Mouse (Mus musculus): ENCODE measurements around the gene Catsperd. TPM values are rescaled to one million over a fixed set of nuclear protein-coding genes. Genes with fewer than 3 reads are reported as not detected.

The Catsperd gene
- total RNA-seq, 2 experiments from 2014 or later: 0.22 TPM; not detected in 1

GRCm38 (mm10) chr17:56655311-56655710, 27.4 kb downstream of the Catsperd start:
- intact Hi-C loops (cut with DNase I): no loop called here
- DNase-seq: no peak

GRCm38 (mm10) chr17:56656171-56656570, 28.2 kb downstream of the Catsperd start:
- no peak for DNase-seq
- intact Hi-C loops (cut with DNase I): no loop called here

- DNase-seq: no peak
- intact Hi-C loops (cut with DNase I): no loop called here
These were observed 35.7 kb downstream of the Catsperd start for GRCm38 (mm10) chr17:56663659-56664058.

DNA sequence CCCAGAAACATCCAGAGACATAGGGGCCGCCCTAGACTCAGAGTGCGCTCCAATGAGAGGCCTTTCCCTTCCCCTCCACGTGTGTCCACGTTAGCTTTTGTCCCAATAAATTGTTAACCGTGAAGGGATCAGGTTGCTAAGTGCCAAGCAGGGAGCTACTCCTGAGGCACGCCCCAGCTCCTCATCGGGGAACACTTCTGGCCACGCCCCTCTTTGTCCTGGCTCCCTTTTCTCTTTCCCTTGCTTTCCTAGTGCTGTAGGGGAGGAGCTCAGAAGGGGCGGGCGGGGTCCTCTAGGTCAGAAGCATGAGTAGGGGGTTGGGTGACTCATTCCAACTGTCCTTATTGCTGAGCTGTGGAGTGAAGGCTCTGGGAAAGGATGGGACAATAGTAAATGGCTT, 36.4 kb downstream of the Catsperd start:
- intact Hi-C loops (cut with DNase I): no loop called here
- no peak for DNase-seq

DNA sequence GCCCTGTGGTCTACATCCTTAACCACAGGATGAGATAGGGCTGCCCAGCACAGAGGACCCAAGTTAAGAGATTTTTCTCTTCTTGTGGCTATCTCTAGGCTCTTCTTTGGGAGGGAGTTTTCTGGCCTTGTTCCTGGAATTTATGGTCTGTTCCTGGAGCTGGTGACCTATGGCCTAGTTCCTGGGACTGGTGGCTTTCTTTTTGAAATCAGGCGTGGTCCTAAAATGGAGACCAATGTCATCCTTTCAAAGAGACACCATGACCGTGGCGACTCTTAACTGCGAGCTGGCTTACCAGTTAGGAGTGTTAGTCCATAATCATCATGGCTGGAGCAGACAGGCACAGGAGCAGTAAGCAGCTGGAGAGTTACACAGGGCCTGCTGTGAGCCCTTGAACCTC, 38.4 kb downstream of the Catsperd start:
- DNase-seq: no peak
- intact Hi-C loops (cut with DNase I): loop anchor here (5.0 kb wide), 3 partner anchors 39 to 309 kb away; partner anchors contain the start of genes Catsperd and Lonp1

GRCm38 (mm10) chr17:56667591-56667990, 39.6 kb downstream of the Catsperd start:
- intact Hi-C loops (cut with DNase I): loop anchor here (1.0 to 5.0 kb wide), 4 partner anchors 40 to 310 kb away; partner anchors contain the start of genes Catsperd, Lonp1 and Rpl36
- no peak for DNase-seq

GRCm38 (mm10) chr17:56668384-56669144, 40.6 kb downstream of the Catsperd start:
- peak; percentile 83 to 93 for DNase-seq
- intact Hi-C loops (cut with DNase I): loop anchor here (2.0 to 5.0 kb wide), 4 partner anchors 41 to 311 kb away; partner anchors contain the start of genes Catsperd and Lonp1

GRCm38 (mm10) chr17:56669766-56670165, 41.8 kb downstream of the Catsperd start:
- intact Hi-C loops (cut with DNase I): loop anchor here (2.0 to 5.0 kb wide), 4 partner anchors 42 to 312 kb away; partner anchors contain the start of genes Catsperd and Lonp1
- DNase-seq: no peak

- intact Hi-C loops (cut with DNase I): no loop called here
- DNase-seq: peak; percentile 99 to 100
These were observed 45.2 kb downstream of the Catsperd start, which contains the start of gene Ranbp3 for GRCm38 (mm10) chr17:56672941-56673646. Ranbp3 (plus strand) TSS chr17:56673294.

- DNase-seq: peak in 1 of 2 experiments; percentile 49
- intact Hi-C loops (cut with DNase I): no loop called here
These were observed 45.9 kb downstream of the Catsperd start for GRCm38 (mm10) chr17:56673647-56674416.

- no peak for DNase-seq
- intact Hi-C loops (cut with DNase I): loop anchor here (5.0 kb wide), 1 partner anchor 76 kb away; the partner anchor contains the start of gene Nrtn
These were observed 53.8 kb downstream of the Catsperd start for GRCm38 (mm10) chr17:56681791-56682190.

- intact Hi-C loops (cut with DNase I): loop anchor here (5.0 kb wide), 1 partner anchor 74 kb away; the partner anchor contains the start of gene Nrtn
- DNase-seq: no peak
These were observed 54.9 kb downstream of the Catsperd start for GRCm38 (mm10) chr17:56682880-56683279.

- no peak for DNase-seq
- intact Hi-C loops (cut with DNase I): loop anchor here (5.0 kb wide), 1 partner anchor 74 kb away; the partner anchor contains the start of gene Nrtn
These were observed 55.7 kb downstream of the Catsperd start for GRCm38 (mm10) chr17:56683546-56684140.

DNA sequence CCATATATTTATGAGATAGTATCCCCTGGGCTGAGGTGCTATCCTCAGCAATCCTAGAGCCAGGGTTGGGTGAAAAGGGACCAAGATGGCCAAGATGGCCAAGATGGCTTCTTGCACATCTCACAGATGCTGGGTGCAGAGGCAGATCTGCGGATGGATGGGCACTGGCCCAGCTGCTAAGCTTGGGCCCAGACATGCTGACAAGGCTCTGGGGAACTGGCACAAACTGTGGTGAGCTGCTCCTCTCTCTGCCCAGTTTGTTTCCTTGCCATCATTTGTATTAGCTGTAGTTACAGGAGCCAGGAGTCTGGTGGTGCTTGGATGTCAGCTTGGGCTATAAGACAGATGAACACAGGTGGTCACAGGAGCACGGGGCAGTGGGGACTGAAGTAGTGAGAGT, 56.7 kb downstream of the Catsperd start:
- DNase-seq: no peak
- intact Hi-C loops (cut with DNase I): loop anchor here (5.0 kb wide), 1 partner anchor 73 kb away; the partner anchor contains the start of gene Nrtn

DNA sequence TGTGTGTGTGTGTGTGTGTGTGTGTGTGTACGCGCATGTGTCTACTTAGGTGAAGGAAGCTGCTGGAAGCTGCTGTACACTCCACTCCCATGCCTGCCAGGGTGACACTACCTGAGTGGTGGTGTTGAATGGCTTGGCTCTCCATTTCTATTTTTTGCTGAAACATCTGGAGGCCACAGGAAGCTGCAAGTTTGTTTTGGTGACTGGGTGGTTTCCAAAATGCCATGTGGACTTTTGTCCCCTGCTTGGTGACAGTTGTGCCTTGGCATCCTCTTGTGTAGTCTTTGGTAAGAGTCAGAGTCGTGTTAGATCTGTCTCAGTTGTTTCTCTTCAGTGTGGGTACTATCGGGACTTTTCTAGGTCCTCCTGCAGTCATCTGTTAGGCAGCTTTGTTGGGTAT, 58.9 kb downstream of the Catsperd start:
- intact Hi-C loops (cut with DNase I): no loop called here
- DNase-seq: no peak

- DNase-seq: no peak
- intact Hi-C loops (cut with DNase I): no loop called here
These were observed 60.1 kb downstream of the Catsperd start for GRCm38 (mm10) chr17:56688045-56688444.

DNA sequence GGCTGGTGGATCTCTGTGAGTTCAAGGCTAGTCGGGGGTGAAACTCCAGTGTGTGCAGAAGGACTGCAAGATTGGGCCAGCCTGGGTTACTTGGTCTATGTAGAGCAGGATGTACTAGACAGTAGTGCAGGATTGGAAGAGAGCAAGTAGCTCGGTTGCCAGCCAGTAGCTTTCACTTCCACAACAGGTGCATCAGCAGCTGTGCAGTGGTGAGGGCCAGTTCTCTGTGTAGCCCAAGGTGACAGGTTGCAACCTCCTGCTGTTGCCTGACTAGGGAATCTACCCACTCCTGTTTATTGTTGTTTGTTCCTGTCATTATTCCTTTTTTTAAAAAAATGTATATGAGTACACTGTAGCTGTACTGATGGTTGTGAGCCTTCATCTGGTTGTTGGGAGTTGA, 60.7 kb downstream of the Catsperd start:
- intact Hi-C loops (cut with DNase I): no loop called here
- no peak for DNase-seq

DNA sequence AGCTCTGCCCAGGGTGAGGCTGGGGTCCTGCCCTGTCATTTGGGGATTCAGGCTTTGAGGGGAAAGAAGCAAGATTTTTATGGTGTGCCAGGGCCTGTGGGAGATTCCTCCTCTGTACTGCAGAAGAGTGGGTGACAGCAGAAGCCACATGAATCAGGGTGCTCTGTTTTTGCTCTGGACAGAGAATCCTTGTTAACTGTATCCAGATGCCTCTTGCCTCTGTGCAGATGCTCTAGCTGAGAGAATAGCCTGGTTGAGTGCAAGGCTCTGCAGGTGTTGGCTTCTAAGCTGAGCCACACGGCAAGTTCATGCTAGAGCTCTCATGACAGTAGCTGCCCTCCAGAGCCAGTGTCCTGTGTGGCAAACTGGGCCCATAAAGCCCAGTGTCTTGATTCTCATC, 65.5 kb downstream of the Catsperd start:
- DNase-seq: no peak

GRCm38 (mm10) chr17:56693851-56694310, 65.9 kb downstream of the Catsperd start:
- intact Hi-C loops (cut with DNase I): no loop called here
- peak; percentile 67 to 70 for DNase-seq

More for the DNA sequence above, 65.5 kb downstream of the Catsperd start:
- intact Hi-C loops (cut with DNase I): no loop called here

DNA sequence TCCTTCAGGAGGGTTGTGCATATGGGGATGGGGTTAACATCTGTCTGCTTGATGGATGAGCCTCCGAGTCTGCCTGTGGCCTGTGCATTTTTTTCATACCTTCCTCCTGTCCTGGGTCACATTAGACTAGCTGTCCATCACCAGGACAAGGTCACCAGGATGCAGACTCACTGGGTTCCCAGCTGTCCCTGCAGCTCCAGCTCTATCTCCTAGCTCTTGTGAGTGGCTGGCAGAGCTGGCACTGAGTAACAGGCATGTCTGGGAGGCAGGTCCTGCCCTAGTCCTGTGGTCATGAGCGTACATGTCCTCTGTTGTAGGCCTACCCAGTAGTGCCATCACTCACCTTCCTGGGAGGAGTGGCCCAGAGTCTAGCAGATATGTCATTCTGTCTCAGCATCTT, 72.5 kb downstream of the Catsperd start:
- intact Hi-C loops (cut with DNase I): no loop called here
- DNase-seq: peak; percentile 20 to 58

All from heart, postnatal 10 days (tissue).